ENCODE assay signal across 20 mouse cellular contexts in genomic region chr2:81270914-81271313, GRCm38 (mm10).
DNase-seq lines count a peak whose midpoint lies in the region; ATAC-seq and TF ChIP-seq lines count a peak whose summit lies in the region.
"Had no signal": no experiment of that assay in that cellular context is flagged by ENCODE, and none has a peak within 500 bp of the region (broad histone marks: within the 10 kb centered on the region; RNA-seq: fewer than 3 reads in every experiment).

No protein-coding gene starts in this region.

- H3K27me3 ChIP-seq in liver, adult 2 months (ENCODE audit: control insufficient read depth, insufficient read depth, low read length), result 0 out of 2 replicates have a peak, but pooled peaks cover 2% of the 10 kb centered on the region
- H3K27me3 ChIP-seq in liver, embryonic 11.5 days (replicated peaks; ENCODE audit: control insufficient read depth, insufficient read depth, low read length), result no peaks in the 10 kb centered on the region
- H3K27me3 ChIP-seq: CH12.LX, Patski had no signal

- peak; percentile 95 for DNase-seq in liver, adult 2 months (ENCODE audit: extremely low read depth, low read depth, low spot score)
- DNase-seq in liver, embryonic 11.5 days (ENCODE audit: low spot score), result no peak
- DNase-seq in brain, embryonic 14.5 days (ENCODE audit: low read depth), result peak; percentile 3
- no peak for DNase-seq in cerebellum, adult 9-11 months
- DNase-seq: adrenal gland, adult 2 months; adrenal gland, adult 8-10 months; adrenal gland, postnatal 10 days; adrenal gland, postnatal 14 days; adrenal gland, postnatal 25 days; adrenal gland, postnatal 36 days; B cell, adult 2 months; cerebellum, adult 11 months; cerebellum, adult 11-12 months; cerebellum, adult 18-20 months; cerebellum, adult 2 months had no signal

- H3K4me2 ChIP-seq in liver, embryonic 11.5 days, result no peak overlapping the region

- H3K9ac ChIP-seq in liver, adult 2 months (ENCODE audit: low read depth, low read length), result no peak overlapping the region
- no peak overlapping the region for H3K9ac ChIP-seq in liver, embryonic 11.5 days (ENCODE audit: low read depth, low read length)

- no peak overlapping the region for H3K4me3 ChIP-seq in liver, adult 2 months (ENCODE audit: insufficient read depth, low read depth, low read length)
- H3K4me3 ChIP-seq in liver, embryonic 11.5 days (ENCODE audit: low read depth, low read length), result no peak overlapping the region

- no peaks in the 10 kb centered on the region for H3K36me3 ChIP-seq in liver, adult 2 months (ENCODE audit: control insufficient read depth, insufficient read depth, low read length)
- H3K36me3 ChIP-seq in liver, embryonic 11.5 days (ENCODE audit: control insufficient read depth, insufficient read depth, low read length), result no peaks in the 10 kb centered on the region
- H3K36me3 ChIP-seq: G1E had no signal

- TF ChIP-seq CTCF in liver, adult 2 months (IDR thresholded peaks at IDR 0.05; ENCODE audit: low read depth, low read length), result no peak
- no peak for TF ChIP-seq CTCF in brain, embryonic 14.5 days (IDR thresholded peaks at IDR 0.05; ENCODE audit: borderline replicate concordance, extremely low read depth, insufficient read depth, insufficient read length)

- no peak for TF ChIP-seq POLR2A in liver, adult 2 months (IDR thresholded peaks at IDR 0.05; ENCODE audit: extremely low read depth, insufficient read depth, low read length)
- no peak for TF ChIP-seq POLR2A in brain, embryonic 14.5 days (IDR thresholded peaks at IDR 0.05; ENCODE audit: borderline replicate concordance, extremely low read depth, insufficient read depth, insufficient read length, poor library complexity, severe bottlenecking)

- no peaks in the 10 kb centered on the region for H3K79me2 ChIP-seq in liver, adult 2 months (ENCODE audit: control insufficient read depth, insufficient read depth, low read length)

- peaks cover 2% of the 10 kb centered on the region; the same call in 1 of the 2 replicates for H3K4me1 ChIP-seq in liver, adult 2 months (ENCODE audit: control insufficient read depth, insufficient read depth, low read length)
- H3K4me1 ChIP-seq in liver, embryonic 11.5 days (replicated peaks; ENCODE audit: control insufficient read depth, insufficient read depth, low read length), result no peaks in the 10 kb centered on the region

- H3K27ac ChIP-seq in liver, adult 2 months (replicated peaks; ENCODE audit: insufficient read depth, low read depth, low read length), result no peak overlapping the region
- H3K27ac ChIP-seq in liver, embryonic 11.5 days (ENCODE audit: low read depth, low read length), result no peak overlapping the region

- H3K9me3 ChIP-seq in liver, embryonic 11.5 days (ENCODE audit: control insufficient read depth, low read length), result no peaks in the 10 kb centered on the region

- WGBS in liver, adult 2 months, result 21% methylated on average over 1 of the region's 1 CpGs
- WGBS in liver, embryonic 11.5 days, result 68% methylated on average over 1 of the region's 1 CpGs

- ATAC-seq in liver, embryonic 11.5 days (replicated peaks; ENCODE audit: low FRiP score), result no peak
- ATAC-seq: activated CD4-positive, CD25-positive, alpha-beta regulatory T cell, adult 4 months; CD4-positive, CD25-positive, alpha-beta regulatory T cell, adult 4 months; Patski had no signal

Comparison
In these comparisons a context has a peak if more than half of its experiments do, and no peak if none do; other contexts are left out.
1. DNase-seq: peak in liver, adult 2 months (single experiment) and brain, embryonic 14.5 days (single experiment); none in liver, embryonic 11.5 days (single experiment) and cerebellum, adult 9-11 months (single experiment).